Mouse (Mus musculus) thymus, postnatal 14 days (tissue): ENCODE measurements around the gene Clmn.
A peak's percentile ranks its signal among the peaks of the same experiment; 100 is the strongest.

Source experiments
- DNase-seq: peaks from one replicate; pipeline ENCODE4 v3.0.0; 2021

The Clmn gene

DNA sequence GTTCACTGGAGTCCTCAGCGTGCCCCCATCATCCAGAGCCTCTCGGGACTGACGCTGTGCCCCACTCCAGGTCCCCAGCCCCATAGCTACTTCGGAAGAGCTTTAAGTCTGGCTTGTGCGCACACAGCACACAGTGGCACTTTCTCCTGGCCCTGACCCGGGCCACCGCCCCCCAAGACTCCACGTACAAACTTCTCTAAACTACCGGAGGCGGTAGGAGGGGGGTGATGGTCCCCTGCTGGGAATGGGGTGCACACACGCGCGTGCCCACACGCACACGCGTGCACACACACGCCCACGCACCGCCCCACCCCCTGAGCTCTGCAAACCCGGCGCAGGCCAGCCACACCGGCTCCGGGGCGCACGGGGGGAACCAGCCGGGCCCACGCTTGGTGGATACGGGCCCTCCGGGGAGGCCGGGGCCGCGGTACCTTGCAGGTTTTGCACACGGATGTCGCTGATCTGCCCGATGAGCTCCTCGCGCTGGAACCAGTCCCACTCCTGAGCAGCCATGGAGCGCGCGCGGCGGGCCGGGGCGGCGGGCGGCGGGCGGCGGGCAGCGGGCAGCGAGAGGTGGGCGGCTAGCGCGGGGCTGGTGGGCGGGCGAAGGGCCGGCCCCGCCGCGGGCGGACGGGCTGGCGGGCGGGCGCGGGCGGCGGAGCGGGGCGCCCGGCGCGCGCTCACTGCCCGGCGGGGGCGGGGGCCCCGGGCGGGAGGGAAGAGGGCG lies at the start of gene Clmn:
Gene Clmn, minus strand, starts transcription at position 638 of the 727 bp plus-strand sequence.
- DNase-seq, result peak; percentile 8

GRCm38 (mm10) chr12:104912990-104913389 lies 48.1 kb upstream of the Clmn start:
- no peak for DNase-seq

DNA sequence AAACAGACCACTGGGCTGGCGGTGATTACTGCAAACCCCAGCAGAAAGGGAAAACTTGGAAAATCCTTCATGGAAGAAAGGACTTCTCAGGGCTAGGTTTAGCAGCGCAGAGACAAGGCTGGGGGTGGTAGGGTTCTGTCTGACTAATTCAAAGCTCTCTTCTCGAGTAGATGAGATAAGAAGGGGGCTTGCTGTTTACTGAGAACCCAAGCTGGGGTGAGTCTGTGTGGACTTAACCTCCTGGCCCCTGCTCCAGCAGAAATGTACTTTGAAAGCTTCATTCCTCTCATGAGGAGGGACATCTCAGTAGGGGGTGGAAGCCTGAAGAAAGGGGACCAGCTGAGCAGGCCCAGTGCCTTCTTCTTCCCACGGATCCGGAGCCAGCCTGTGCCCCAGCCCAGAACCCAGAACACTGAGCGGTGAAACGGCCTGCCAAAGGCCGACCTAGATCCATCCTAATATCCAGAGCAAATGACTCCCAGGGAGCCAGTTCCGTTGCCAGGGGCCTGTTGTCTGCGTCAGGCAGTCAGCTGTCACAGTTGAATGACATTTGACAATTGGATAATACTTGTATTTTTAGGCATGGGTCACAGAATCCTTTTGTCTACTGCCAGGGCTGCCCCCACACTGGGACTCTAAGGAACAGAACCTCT lies 47.5 kb upstream of the Clmn start:
- no peak for DNase-seq

DNA sequence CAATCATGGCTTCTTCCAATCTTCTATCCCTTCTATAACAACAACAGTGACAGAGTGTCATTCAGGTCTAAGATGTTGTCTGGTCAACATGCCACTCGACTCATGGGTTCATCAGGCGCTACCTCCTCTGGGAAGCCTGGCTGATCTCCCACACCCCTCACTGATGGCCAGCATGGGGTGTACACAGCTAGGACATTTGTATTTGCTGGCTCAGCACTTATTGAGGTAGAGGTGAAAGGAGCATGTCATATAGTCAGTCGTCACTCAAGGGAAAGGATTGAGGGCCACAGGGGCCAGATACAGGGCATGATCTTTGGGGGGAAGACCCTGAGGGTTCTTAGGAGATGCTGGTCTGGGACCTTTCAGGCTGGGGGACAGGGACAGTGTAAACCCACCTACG lies 44.9 kb upstream of the Clmn start:
- DNase-seq, result no peak

DNA sequence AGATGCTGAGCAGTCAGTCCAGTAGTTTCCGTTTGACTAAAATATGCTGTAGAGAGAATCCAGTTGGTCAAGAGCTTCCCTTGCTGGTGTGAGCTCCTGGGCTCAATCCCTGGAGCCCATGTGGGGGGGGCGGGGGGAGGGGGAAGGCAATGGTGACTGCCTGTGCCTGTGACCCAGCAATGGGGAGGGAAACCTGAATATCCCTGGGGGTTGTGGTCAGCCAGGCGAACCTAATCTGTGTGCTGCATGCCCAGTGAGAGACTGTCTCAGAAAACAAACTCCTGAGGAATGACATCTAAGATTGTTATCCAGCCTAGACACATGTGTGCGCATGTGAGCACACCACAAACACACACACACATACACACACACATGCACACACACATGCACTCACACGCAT lies 44.1 kb upstream of the Clmn start:
- DNase-seq, result no peak

GRCm38 (mm10) chr12:104908024-104908781 lies 43.3 kb upstream of the Clmn start:
- no peak for DNase-seq

- no peak for DNase-seq
Observed at GRCm38 (mm10) chr12:104907133-104907532, 42.3 kb upstream of the Clmn start.

DNA sequence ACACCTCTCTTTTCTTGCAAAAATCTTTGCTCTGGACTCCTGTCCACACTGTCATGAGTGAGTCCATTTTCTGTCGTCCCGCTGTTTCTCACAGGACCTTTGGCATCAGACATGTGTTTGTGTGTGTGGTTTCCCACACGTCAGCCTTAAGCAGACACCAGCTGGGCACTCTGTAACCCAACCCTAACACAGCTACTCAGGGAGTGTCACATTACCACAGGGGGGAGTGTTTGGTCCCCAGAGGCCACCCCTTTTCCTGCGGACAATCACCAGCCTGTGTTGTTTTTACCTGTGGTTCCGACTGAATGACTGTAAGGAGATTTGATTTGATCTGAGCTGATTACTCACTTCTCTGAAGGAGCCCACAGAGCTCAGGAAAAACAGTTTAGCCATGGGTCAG lies 39.3 kb upstream of the Clmn start:
- DNase-seq, result no peak

GRCm38 (mm10) chr12:104902392-104903053 lies 37.6 kb upstream of the Clmn start:
- no peak for DNase-seq

GRCm38 (mm10) chr12:104901320-104901719 lies 36.4 kb upstream of the Clmn start:
- DNase-seq, result no peak

- no peak for DNase-seq
Observed at GRCm38 (mm10) chr12:104899835-104900234, 35.0 kb upstream of the Clmn start.

DNA sequence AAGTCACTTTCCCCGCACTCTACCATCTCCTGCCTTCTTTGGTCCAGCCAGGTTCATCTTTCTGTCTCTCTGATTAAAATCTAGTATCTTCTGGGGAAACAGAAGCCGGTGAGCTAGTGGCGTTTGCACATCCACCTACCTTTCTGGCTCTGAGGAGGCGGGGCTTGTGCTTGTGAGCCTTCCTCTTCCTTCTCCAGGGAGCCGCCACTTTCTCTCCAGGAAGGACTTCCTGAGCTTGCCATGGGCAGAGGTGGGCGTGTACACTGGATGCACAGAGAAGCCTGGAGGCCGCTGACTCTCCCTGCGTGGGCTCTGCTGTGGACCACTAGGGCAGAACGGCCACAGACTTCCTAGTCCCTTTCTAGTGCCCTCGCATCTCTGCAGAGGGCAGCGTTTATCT lies 34.3 kb upstream of the Clmn start:
- DNase-seq, result no peak

GRCm38 (mm10) chr12:104898718-104899117 lies 33.8 kb upstream of the Clmn start:
- DNase-seq, result peak; percentile 6

DNA sequence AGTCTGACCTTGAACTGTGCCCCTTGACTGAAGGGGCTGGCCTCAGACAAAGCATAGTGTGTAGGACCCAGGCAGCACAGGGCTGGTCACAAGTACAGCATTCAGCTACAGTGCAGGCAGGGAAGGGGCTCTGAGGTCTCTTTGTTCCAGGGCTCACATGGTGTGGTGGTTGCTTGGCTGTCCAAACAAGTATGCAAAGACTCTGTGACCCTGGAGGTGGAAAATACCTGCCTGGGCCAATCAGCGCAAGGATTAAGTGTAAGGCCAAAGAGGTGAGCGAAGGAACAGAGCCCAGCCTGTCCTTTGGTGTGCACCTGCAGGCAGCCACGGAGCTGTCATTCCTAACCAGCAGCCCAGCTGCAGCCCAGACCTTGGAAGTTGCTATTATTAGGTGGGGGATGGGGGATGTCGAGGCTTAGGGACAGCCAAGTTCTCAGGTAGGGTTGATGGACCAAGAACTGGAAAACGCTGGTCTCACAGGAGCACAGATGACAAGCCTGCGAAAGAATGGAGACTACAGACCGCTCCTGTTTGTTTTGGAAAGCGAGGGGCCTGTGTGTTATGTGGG lies 32.3 kb upstream of the Clmn start:
- no peak for DNase-seq

DNA sequence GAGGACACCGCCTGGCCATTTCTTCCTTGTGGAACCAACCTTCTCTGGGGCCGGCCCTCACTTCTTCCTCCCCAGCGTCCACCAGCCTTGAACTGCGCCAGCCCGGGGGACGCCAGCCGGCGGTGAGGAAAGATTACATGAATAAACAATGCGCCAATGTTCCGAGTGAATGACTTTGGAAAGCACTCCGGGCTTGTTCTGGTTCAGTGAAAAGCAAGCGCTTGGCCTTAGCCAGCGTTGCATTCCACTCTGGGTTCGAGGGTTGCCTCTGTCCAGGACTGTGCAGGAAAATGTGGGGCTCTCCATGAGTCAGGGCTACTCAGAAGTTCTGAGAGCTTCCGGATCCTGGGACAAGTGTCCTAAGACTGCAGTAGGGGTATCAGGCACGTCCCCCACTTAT lies 31.8 kb upstream of the Clmn start:
- DNase-seq, result no peak

GRCm38 (mm10) chr12:104892245-104892644 lies 27.4 kb upstream of the Clmn start:
- no peak for DNase-seq

DNA sequence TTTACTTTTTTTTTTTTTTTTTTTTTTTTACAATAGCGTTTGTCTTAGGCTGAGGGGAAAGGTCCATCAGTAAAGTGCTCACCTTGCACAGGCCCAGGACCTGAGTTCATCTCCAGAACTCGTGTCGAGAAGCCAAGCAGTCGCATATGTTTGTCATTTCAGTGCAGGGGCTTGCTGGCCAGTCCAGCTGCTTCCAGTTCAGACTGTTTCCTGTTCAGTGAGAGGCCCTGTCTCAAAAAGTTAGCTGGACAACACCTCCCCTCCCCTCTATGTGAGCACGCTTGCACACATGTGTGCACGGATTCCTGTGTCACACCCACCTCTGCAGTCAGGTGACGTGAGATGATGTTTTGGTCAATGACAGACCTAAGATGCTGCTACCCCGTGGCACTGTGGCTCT lies 25.2 kb upstream of the Clmn start:
- DNase-seq, result no peak

- no peak for DNase-seq
Observed at GRCm38 (mm10) chr12:104886104-104886503, 21.2 kb upstream of the Clmn start.

- no peak for DNase-seq
Observed at GRCm38 (mm10) chr12:104882533-104882932, 17.7 kb upstream of the Clmn start.

DNA sequence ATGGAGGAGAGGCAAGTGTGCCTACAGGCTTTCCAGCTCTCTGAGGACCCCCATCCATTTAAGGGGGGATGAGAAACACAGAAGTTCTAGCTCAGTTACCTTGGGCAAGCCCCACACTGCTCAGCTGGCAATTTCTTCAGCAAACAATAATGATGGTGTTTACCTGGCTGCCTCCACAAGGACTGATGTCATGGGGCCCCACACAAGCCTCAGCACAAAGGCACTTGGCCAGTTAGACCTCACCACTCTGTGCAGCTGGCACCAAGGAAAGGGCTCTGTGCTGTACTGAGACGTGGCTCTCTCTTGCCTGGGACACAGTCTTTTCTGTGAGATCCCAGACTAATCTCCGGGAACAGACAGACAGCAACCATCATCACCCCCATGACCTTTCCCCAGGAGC lies 17.2 kb upstream of the Clmn start:
- no peak for DNase-seq

GRCm38 (mm10) chr12:104881518-104882060 lies 16.7 kb upstream of the Clmn start:
- DNase-seq, result no peak

DNA sequence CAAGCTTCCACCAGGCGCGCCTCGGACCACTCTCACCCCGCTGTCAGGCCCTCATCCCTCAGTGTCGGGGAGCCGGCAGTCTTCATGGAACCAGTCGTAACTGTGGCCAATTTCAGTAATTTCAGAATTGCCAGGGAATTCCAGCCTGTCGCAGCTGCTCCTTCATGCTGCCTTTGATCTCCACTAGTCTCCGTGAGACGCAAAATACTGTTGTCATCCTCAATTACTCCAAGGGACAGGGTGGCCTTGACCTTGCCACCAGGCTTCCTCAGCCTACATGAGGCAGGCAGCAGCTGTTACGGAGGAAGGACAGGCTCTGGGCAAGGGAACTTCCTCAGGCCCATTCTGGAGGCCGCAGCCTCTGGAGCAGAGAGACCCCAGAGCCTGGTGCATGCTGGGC lies 15.5 kb upstream of the Clmn start:
- no peak for DNase-seq

- DNase-seq, result no peak
Observed at GRCm38 (mm10) chr12:104879577-104879989, 14.7 kb upstream of the Clmn start.
